Mouse (Mus musculus): ENCODE measurements around the gene Capn11. TPM values are rescaled to one million over a fixed set of nuclear protein-coding genes. Genes with fewer than 3 reads are reported as not detected.
"Not testable (repeated sequence)": the region's sequence is repeated elsewhere in the genome, so short reads cannot be mapped to it uniquely, and the experiment has no call there.

Gene Capn11
- polyA plus RNA-seq, 1 experiment from 2014 or later, result 0.41 TPM

DNA sequence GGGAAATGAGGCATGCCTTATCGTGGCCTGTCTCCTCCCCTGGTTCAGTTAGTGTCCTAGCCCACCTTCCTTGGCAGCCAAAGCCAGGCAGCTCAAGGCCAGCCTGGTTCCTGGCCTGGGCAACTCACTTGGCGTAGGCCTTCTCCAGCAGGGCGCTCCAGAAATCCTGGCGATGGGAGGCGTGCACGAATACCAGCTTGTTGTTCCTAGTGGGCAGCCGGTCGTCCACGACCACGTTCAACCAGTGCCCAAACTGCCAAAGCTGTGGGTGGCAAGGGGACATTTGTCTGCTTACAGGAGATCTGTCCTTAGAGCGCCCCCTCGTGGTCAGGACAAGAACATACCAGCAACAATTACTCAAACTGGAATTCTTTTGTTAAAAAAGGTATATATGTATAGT lies 16.4 kb downstream of the Capn11 start:
- H3K4me1 ChIP-seq, result 0 out of 2 replicates have a peak, but pooled peaks cover 3% of the 10 kb centered on the region
- H3K4me2 ChIP-seq, result no peak overlapping the region
- no peaks in the 10 kb centered on the region for H3K9me3 ChIP-seq
- no peaks in the 10 kb centered on the region for H3K27me3 ChIP-seq
- H3K4me3 ChIP-seq, result no peak overlapping the region
- no peak for ATAC-seq (ENCODE audit: borderline replicate concordance, extremely low read depth, low FRiP score, low TSS enrichment)
- no peaks in the 10 kb centered on the region for H3K36me3 ChIP-seq
- H3K27ac ChIP-seq, result no peak overlapping the region
- no peak overlapping the region for H3K9ac ChIP-seq
- 24% methylated on average over 12 of the region's 12 CpGs for whole genome bisulfite sequencing

DNA sequence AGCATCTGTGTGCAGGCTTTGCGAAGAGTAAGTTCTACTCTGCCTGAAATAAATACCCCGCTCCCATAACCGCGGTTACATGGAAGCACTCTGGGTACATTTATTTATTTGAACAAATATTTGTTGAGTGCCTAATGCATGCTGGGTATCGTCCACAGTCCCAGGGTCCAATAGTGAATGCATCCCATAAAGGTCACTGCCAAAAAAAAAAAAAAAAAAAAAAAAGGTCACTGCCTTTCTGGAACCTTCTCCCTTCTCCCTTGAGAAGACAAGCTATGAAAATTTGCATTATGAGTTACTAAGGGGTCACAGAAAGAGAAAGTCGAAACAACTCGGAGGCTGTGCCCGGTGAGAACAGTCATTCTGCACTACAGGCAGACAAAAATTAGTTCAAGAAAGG lies 17.1 kb downstream of the Capn11 start:
- Histone ChIP-seq H3K27ac (no peak overlapping the region), H3K4me2 (no peak overlapping the region), H3K27me3 (no peaks in the 10 kb centered on the region), H3K36me3 (no peaks in the 10 kb centered on the region), H3K9ac (no peak overlapping the region), H3K9me3 (no peaks in the 10 kb centered on the region), H3K4me1 (0 out of 2 replicates have a peak, but pooled peaks cover 3% of the 10 kb centered on the region), H3K4me3 (no peak overlapping the region)
- 81% methylated on average over 8 of the region's 8 CpGs for WGBS
- no peak for ATAC-seq (ENCODE audit: borderline replicate concordance, extremely low read depth, low FRiP score, low TSS enrichment)

DNA sequence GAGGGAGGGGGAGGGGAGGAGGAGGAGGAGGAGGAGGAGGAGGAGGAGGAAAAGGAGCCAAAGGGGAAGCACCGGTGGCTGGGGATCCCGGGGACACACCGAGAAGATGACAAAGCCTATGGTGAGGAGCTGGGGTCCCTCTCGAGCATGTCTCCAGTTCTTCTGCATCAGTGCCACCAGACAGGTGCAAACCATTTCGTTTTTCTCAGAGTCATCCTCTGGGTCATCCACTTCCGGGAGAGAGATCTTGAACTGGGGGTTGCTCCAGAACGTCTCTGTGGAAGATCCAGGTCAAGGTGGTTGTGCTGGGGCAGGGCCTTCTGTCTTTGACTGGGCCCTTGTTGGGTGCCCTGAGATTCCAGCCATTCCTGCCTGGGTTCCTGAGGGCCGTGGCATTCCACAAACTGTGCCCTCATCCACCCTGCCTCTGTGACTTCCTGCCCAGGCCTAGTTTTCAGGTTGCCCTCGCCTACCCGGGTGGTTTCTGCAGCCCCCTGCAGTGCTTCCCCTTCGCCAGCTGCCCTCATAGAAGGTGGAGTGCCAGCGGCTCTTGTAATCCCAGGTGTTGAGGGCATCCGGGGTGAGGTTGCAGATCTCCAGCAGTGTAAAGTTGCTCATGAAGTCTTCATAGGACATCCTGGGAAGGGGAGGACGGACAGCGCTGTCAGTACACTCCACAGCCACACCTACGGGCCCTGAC lies 20.4 kb downstream of the Capn11 start:
- Histone ChIP-seq H3K9ac (no peak overlapping the region), H3K4me2 (no peak overlapping the region), H3K36me3 (no peaks in the 10 kb centered on the region), H3K4me1 (0 out of 2 replicates have a peak, but pooled peaks cover 3% of the 10 kb centered on the region), H3K27me3 (no peaks in the 10 kb centered on the region), H3K9me3 (no peaks in the 10 kb centered on the region), H3K27ac (no peak overlapping the region), H3K4me3 (no peak overlapping the region)
- no peak for ATAC-seq (ENCODE audit: borderline replicate concordance, extremely low read depth, low FRiP score, low TSS enrichment)
- WGBS, result 68% methylated on average over 16 of the region's 16 CpGs

GRCm38 (mm10) chr17:45634033-45634432 lies 25.1 kb downstream of the Capn11 start:
- H3K36me3 ChIP-seq, result no peaks in the 10 kb centered on the region
- no peak overlapping the region for H3K4me2 ChIP-seq
- no peak for ATAC-seq (ENCODE audit: borderline replicate concordance, extremely low read depth, low FRiP score, low TSS enrichment)
- 72% methylated on average over 5 of the region's 5 CpGs for WGBS
- no peaks in the 10 kb centered on the region; the same call in 1 of the 2 replicates for H3K27me3 ChIP-seq
- no peak overlapping the region for H3K4me3 ChIP-seq
- H3K9me3 ChIP-seq, result no peaks in the 10 kb centered on the region
- no peak overlapping the region for H3K9ac ChIP-seq
- no peak overlapping the region for H3K27ac ChIP-seq
- peaks cover 18% of the 10 kb centered on the region for H3K4me1 ChIP-seq

DNA sequence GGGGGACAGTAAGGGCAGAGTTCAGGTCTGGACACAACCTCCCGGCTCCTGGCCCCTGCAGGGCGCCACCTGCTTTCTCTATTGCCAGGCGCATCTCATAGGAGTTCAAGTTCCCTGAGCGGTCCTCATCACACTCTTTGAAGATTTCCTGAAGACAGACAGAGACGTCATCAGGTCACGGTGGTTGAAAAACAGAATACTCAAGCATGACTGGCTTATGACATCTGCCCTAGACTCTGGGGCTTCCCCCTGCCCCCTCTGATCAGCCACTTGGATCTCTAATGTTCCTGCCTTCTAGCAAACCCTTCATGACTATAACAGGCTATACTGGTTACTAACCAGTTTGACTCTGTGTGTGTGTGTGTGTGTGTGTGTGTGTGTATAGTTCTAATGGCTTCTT lies 27.2 kb downstream of the Capn11 start:
- H3K4me2 ChIP-seq, result no peak overlapping the region
- no peak overlapping the region for H3K9ac ChIP-seq
- H3K4me3 ChIP-seq, result no peak overlapping the region
- no peaks in the 10 kb centered on the region for H3K9me3 ChIP-seq
- peaks cover 30% of the 10 kb centered on the region for H3K4me1 ChIP-seq
- no peak for ATAC-seq (ENCODE audit: borderline replicate concordance, extremely low read depth, low FRiP score, low TSS enrichment)
- no peaks in the 10 kb centered on the region for H3K36me3 ChIP-seq
- H3K27ac ChIP-seq, result no peak overlapping the region
- no peaks in the 10 kb centered on the region; the same call in 1 of the 2 replicates for H3K27me3 ChIP-seq
- WGBS, result 69% methylated on average over 6 of the region's 6 CpGs

DNA sequence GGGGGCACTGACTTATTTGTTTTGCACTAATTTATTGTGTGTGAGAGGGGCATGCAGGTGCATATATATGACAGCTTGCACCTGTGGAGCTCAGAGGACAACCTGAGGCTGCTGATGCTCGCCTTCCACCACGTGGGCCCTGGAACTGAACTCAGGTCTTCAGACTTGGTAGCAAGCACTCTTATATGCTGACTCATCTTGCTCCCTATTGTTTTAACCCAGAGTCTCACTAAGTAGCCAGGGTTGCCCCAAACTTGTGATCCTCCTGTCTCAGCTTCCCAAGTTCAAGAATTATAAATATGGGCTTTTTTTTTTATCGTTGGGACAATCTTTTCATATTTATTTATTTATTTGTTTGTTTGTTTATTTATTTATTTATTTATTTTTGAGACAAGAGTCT lies 28.1 kb downstream of the Capn11 start:
- Histone ChIP-seq H3K9me3 (no peaks in the 10 kb centered on the region), H3K4me3 (no peak overlapping the region), H3K27me3 (no peaks in the 10 kb centered on the region; the same call in 1 of the 2 replicates), H3K4me2 (no peak overlapping the region; the same call in 1 of the 2 replicates), H3K4me1 (peaks cover 36% of the 10 kb centered on the region), H3K27ac (no peak overlapping the region), H3K36me3 (no peaks in the 10 kb centered on the region), H3K9ac (no peak overlapping the region)
- 52% methylated on average over 3 of the region's 3 CpGs for WGBS
- no peak for ATAC-seq (ENCODE audit: borderline replicate concordance, extremely low read depth, low FRiP score, low TSS enrichment)

GRCm38 (mm10) chr17:45629861-45630694 lies 29.0 kb downstream of the Capn11 start:
- peak; percentile 69 for ATAC-seq (ENCODE audit: borderline replicate concordance, extremely low read depth, low FRiP score, low TSS enrichment)
- peak overlapping the region; percentile 38; the same call in 1 of the 2 replicates for H3K9ac ChIP-seq
- H3K27ac ChIP-seq, result peak overlapping the region; percentile 79
- H3K4me3 ChIP-seq, result peak overlapping the region; percentile 35
- peaks cover 36% of the 10 kb centered on the region for H3K4me1 ChIP-seq
- no peaks in the 10 kb centered on the region for H3K36me3 ChIP-seq
- H3K9me3 ChIP-seq, result no peaks in the 10 kb centered on the region
- peak overlapping the region; percentile 74 for H3K4me2 ChIP-seq
- 2% methylated on average over 34 of the region's 34 CpGs for WGBS
- H3K27me3 ChIP-seq, result no peaks in the 10 kb centered on the region; the same call in 1 of the 2 replicates

- Histone ChIP-seq H3K27ac (peak overlapping the region; percentile 79), H3K9ac (no peak overlapping the region), H3K9me3 (no peaks in the 10 kb centered on the region), H3K4me2 (peak overlapping the region; percentile 74), H3K36me3 (no peaks in the 10 kb centered on the region), H3K4me1 (peaks cover 36% of the 10 kb centered on the region), H3K27me3 (no peaks in the 10 kb centered on the region; the same call in 1 of the 2 replicates), H3K4me3 (peak overlapping the region; percentile 35; the same call in 1 of the 2 replicates)
- peak; percentile 72; the same call in 1 of the 2 replicates for ATAC-seq (ENCODE audit: borderline replicate concordance, extremely low read depth, low FRiP score, low TSS enrichment)
- 35% methylated on average over 13 of the region's 13 CpGs for WGBS
These were observed 30.0 kb downstream of the Capn11 start for GRCm38 (mm10) chr17:45628885-45629855.

GRCm38 (mm10) chr17:45628160-45628559 lies 31.0 kb downstream of the Capn11 start:
- WGBS, result 47% methylated on average over 3 of the region's 3 CpGs
- Histone ChIP-seq H3K4me2 (no peak overlapping the region), H3K27me3 (no peaks in the 10 kb centered on the region; the same call in 1 of the 2 replicates), H3K4me1 (peaks cover 36% of the 10 kb centered on the region), H3K9ac (no peak overlapping the region), H3K27ac (peak overlapping the region; percentile 21), H3K36me3 (no peaks in the 10 kb centered on the region), H3K4me3 (no peak overlapping the region), H3K9me3 (no peaks in the 10 kb centered on the region)
- ATAC-seq (ENCODE audit: borderline replicate concordance, extremely low read depth, low FRiP score, low TSS enrichment), result no peak

GRCm38 (mm10) chr17:45626577-45627134 lies 32.5 kb downstream of the Capn11 start:
- no peaks in the 10 kb centered on the region for H3K36me3 ChIP-seq
- 0 out of 2 replicates have a peak overlapping the region, but pooled peaks have one; percentile 16 for H3K4me3 ChIP-seq
- H3K27me3 ChIP-seq, result no peaks in the 10 kb centered on the region; the same call in 1 of the 2 replicates
- ATAC-seq (ENCODE audit: borderline replicate concordance, extremely low read depth, low FRiP score, low TSS enrichment), result no peak
- H3K9ac ChIP-seq, result no peak overlapping the region
- 22% methylated on average over 15 of the region's 15 CpGs for WGBS
- H3K4me2 ChIP-seq, result peak overlapping the region; percentile 46
- H3K27ac ChIP-seq, result no peak overlapping the region
- peaks cover 36% of the 10 kb centered on the region for H3K4me1 ChIP-seq
- H3K9me3 ChIP-seq, result no peaks in the 10 kb centered on the region

- peaks cover 28% of the 10 kb centered on the region for H3K4me1 ChIP-seq
- WGBS, result 91% methylated on average over 7 of the region's 8 CpGs
- not testable (repeated sequence) for H3K27me3 ChIP-seq; ATAC-seq (ENCODE audit: borderline replicate concordance, extremely low read depth, low FRiP score, low TSS enrichment); H3K9ac ChIP-seq; H3K27ac ChIP-seq; H3K4me3 ChIP-seq; H3K4me2 ChIP-seq; H3K9me3 ChIP-seq; H3K36me3 ChIP-seq
These were observed 35.7 kb downstream of the Capn11 start for GRCm38 (mm10) chr17:45623425-45623824.

Data from lung, embryonic 15.5 days (tissue).